Mouse (Mus musculus): ENCODE measurements around the gene Igfbp2. TPM values are rescaled to one million over a fixed set of nuclear protein-coding genes. Genes with fewer than 3 reads are reported as not detected.

Gene Igfbp2
- 50.3 and 67.2 TPM in 2 replicates for polyA plus RNA-seq (2021; fragmentation: Nextera tagmentation)
- long read RNA-seq, experiment 1, transcript Igfbp2-201 (4 exons, 1,307 nt) = major isoform, 116 of 118 reads
- long read RNA-seq, experiment 1, partial matches to known transcripts = 0 of 118 reads
- long read RNA-seq, experiment 1, other reads (novel, unspliced or antisense) = 2 of 118 reads
- long read RNA-seq, experiment 2, transcript Igfbp2-201 (4 exons, 1,307 nt) = major isoform, 70 of 88 reads
- long read RNA-seq, experiment 2, transcript Igfbp2-203 (3 exons, 906 nt) = minor isoform, 6 of 88 reads
- long read RNA-seq, experiment 2, partial matches to known transcripts = 3 of 88 reads
- long read RNA-seq, experiment 2, other reads (novel, unspliced or antisense) = 8 of 88 reads

DNA sequence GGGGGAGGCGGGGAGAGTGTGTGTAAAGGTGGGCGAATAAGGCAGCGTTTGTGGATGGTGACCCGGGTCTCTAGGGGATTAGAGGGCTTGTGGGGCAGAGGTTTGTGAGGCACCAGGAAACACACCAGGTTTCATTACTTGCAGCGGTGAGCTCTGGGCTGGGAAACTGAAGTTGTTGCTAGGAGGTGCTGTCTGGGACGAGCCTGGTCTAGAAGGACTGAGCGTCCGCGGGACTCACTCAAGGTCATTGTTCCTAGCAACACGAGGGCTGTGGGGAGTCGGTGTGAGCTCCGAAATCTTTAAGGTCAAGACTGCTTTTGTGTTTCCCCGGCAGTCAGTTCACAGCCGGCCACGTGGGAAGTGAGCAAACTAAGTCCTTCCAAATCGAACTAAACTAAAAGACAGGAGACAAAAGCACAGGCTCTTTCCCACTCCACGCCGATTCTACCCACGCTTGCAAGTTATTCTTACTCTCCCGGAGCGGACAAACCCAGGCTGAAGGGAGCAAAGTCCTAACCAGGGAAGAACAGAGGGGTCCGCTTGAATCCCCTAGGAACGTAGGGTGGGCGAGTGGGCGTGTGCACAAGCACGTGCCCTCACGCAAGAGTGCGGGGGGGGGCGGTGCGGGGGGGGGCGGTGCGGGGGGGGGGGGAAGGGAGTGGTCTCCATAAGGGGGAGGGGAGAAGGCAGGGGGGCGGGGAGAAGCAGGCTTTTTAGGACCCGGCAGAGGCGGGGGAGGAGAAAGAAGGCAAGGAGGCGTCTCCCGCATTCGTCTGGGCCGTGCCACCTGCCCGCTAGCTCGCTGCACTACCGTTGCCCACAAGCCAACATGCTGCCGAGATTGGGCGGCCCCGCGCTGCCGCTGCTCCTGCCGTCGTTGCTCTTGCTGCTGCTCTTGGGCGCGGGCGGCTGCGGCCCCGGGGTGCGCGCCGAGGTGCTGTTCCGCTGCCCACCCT is at the start of gene Igfbp2:
Gene Igfbp2, plus strand, starts transcription at position 753 of the 956 bp plus-strand sequence.

DNA sequence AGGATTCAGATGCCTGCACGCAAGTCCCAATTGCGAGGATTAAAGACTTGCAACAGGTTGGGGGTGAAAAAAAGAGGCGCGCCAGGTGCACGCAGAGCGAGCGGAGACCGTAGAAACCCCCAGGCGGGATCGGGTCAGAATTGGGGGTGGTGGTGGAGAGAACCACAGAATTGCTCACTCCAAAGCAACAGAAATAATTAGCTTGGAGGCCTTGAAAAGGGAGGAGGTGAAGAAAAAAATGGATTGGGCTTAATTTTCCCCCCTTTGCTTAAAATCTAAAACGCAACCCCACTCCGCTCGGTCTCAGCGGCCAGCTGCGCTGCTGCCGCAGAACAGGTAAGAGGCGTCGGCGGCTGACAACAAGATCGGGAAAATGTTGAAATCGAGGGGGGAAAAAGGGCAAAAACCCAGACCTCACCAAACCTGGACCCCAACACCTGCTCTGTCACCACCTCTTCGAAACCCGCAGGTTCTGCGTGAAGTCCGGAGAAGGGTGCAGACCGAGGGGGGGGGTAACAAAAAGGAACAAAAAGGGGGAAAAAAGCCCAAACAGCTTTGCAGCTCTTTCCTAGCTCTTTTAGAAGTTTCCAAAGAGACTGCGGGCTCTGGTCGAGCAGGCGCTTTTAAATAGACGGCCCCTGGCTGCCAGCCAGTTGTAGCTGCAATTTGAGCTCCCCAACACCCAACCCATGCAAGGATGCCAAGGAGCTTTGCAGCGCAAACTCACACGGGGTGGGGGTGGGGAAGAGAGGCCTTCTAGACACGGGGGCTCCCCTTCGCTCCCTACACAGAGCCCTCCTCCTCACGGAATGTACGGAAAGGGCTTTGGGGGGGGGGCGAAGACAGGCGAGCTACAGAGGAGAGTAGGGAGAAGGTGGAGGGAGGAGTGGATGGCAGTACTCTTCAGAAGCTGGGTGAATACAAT is 50.2 kb downstream of the Igfbp2 start, which contains the start of gene Igfbp5:
Gene Igfbp5, minus strand, starts transcription at position 598 of the 925 bp plus-strand sequence.

Other genes starting within 250 kb of the Igfbp2 start
- 20.6 and 24.2 TPM in 2 replicates for gene Smarcal1, start 241.3 kb upstream of the Igfbp2 start, polyA plus RNA-seq (2021; fragmentation: Nextera tagmentation)
- gene Ankar, start 123.9 kb upstream of the Igfbp2 start, polyA plus RNA-seq (2021; fragmentation: Nextera tagmentation) = not detected in 2 replicates
- gene Rpl37a, start 113.2 kb upstream of the Igfbp2 start, polyA plus RNA-seq (2021; fragmentation: Nextera tagmentation) = 1,840 and 2,002 TPM in 2 replicates
- gene Igfbp5, start 50.4 kb downstream of the Igfbp2 start, polyA plus RNA-seq (2021; fragmentation: Nextera tagmentation) = 6.5 and 11.6 TPM in 2 replicates
- gene Tnp1, start 191.4 kb downstream of the Igfbp2 start, polyA plus RNA-seq (2021; fragmentation: Nextera tagmentation) = not detected in 2 replicates